Mouse (Mus musculus) embryonic facial prominence, embryonic 13.5 days (tissue): ENCODE results near the gene Palm2. TPM values are rescaled to one million over a fixed set of nuclear protein-coding genes. Genes with fewer than 3 reads are reported as not detected.

Experiments
- ATAC-seq: fragments of 200-750 bp; cut with Nextera tagmentation; 2 replicates; pipeline ENCODE4 v1.8.0; 2017; ENCODE audit warnings: low read depth; ENCODE audit not compliant: insufficient number of reproducible peaks, insufficient read depth, low FRiP score, low TSS enrichment
- H3K27ac ChIP-seq: fragments of 300-500 bp; sonication (generic); 2 replicates; pipeline ENCODE4 v1.5.1; 2015; ENCODE audit warnings: moderate library complexity, mild to moderate bottlenecking, inconsistent platforms
- H3K27me3 ChIP-seq: fragments of 300-500 bp; sonication (generic); 2 replicates; pipeline ENCODE4 v1.6.1; 2015; ENCODE audit warnings: mild to moderate bottlenecking, inconsistent platforms
- H3K36me3 ChIP-seq: fragments of 300-500 bp; sonication (generic); 2 replicates; pipeline ENCODE4 v1.6.1; 2015; ENCODE audit warnings: mild to moderate bottlenecking, inconsistent platforms
- H3K4me1 ChIP-seq: fragments of 300-500 bp; sonication (generic); 2 replicates; pipeline ENCODE4 v1.6.1; 2015; ENCODE audit warnings: inconsistent platforms
- H3K4me2 ChIP-seq: fragments of 300-500 bp; sonication (generic); 2 replicates; pipeline ENCODE4 v1.6.1; 2015; ENCODE audit warnings: moderate library complexity, mild to moderate bottlenecking, inconsistent platforms
- H3K4me3 ChIP-seq: fragments of 300-500 bp; sonication (generic); 2 replicates; pipeline ENCODE4 v1.5.1; 2015; ENCODE audit warnings: mild to moderate bottlenecking, inconsistent platforms
- H3K9ac ChIP-seq: fragments of 300-500 bp; sonication (generic); 2 replicates; pipeline ENCODE4 v1.6.1; 2015; ENCODE audit warnings: mild to moderate bottlenecking, inconsistent platforms
- H3K9me3 ChIP-seq: fragments of 300-500 bp; sonication (generic); 2 replicates; pipeline ENCODE4 v1.6.1; 2016; ENCODE audit warnings: inconsistent platforms
- WGBS: fragments of 180-500 bp; shearing (Covaris S2); methylation state at CpG from one replicate; pipeline ENCODE4 v1.1.7; 2015; ENCODE audit warnings: mixed read lengths; 5-methylcytosine and 5-hydroxymethylcytosine counted together
- polyA plus RNA-seq: library from polyadenylated mRNA; unstranded; fragments of >200 nt; fragmentation: Nextera tagmentation; extraction: Ambion mirVana; gene quantifications from 2 replicates; pipeline ENCODE4 v1.2.1, GENCODE M21; 2015

The Palm2 gene
- polyA plus RNA-seq, 1 experiment from 2014 or later, result 12.5 TPM

- H3K27ac ChIP-seq, result no peak overlapping the region
Measured at GRCm38 (mm10) chr4:57514003-57514937, 80.2 kb downstream of the Palm2 start.

DNA sequence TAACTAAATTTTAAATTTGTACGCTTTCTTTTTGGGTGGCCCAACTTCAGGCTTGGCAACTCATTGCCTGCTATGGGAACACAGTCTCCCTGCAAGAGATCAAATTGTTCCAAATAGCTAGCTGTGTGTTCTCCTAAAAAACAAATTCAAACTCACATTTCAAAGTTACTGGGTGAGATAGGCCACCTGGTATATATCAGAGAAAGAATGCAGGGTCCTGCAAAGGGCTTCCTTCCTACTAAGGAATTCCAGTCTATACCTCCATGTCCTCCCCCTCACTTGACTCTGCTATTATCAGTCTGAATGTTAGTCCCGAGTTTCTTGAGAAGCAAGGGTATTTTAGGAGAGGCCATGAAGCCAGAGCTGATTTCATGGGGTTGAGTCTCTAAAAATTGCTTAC lies 81.3 kb downstream of the Palm2 start:
- Histone ChIP-seq H3K27ac (no peak overlapping the region), H3K4me3 (no peak overlapping the region), H3K36me3 (no peaks in the 10 kb centered on the region), H3K9me3 (no peaks in the 10 kb centered on the region), H3K27me3 (no peaks in the 10 kb centered on the region), H3K4me2 (no peak overlapping the region), H3K9ac (no peak overlapping the region), H3K4me1 (no peaks in the 10 kb centered on the region)
- 58% methylated on average over 2 of the region's 2 CpGs for WGBS
- ATAC-seq, result no peak

More at GRCm38 (mm10) chr4:57514003-57514937, 80.2 kb downstream of the Palm2 start:
- Histone ChIP-seq H3K4me3 (no peak overlapping the region), H3K9ac (no peak overlapping the region), H3K4me2 (no peak overlapping the region), H3K36me3 (no peaks in the 10 kb centered on the region), H3K4me1 (peaks cover 4% of the 10 kb centered on the region), H3K9me3 (no peaks in the 10 kb centered on the region), H3K27me3 (no peaks in the 10 kb centered on the region)
- whole genome bisulfite sequencing, result 75% methylated on average over 31 of the region's 31 CpGs
- ATAC-seq, result no peak

- Histone ChIP-seq H3K9ac (no peak overlapping the region), H3K36me3 (no peaks in the 10 kb centered on the region), H3K4me2 (no peak overlapping the region), H3K27me3 (no peaks in the 10 kb centered on the region), H3K4me1 (no peaks in the 10 kb centered on the region), H3K27ac (no peak overlapping the region), H3K4me3 (no peak overlapping the region), H3K9me3 (no peaks in the 10 kb centered on the region)
- ATAC-seq, result no peak
- 96% methylated on average over 15 of the region's 15 CpGs for WGBS
Measured at GRCm38 (mm10) chr4:57523456-57523855, 89.4 kb downstream of the Palm2 start.

GRCm38 (mm10) chr4:57524461-57524860 lies 90.4 kb downstream of the Palm2 start:
- H3K4me2 ChIP-seq, result no peak overlapping the region
- no peak overlapping the region for H3K9ac ChIP-seq
- H3K4me1 ChIP-seq, result peaks cover 3% of the 10 kb centered on the region
- H3K27ac ChIP-seq, result no peak overlapping the region
- no peaks in the 10 kb centered on the region for H3K27me3 ChIP-seq
- ATAC-seq, result no peak
- no peaks in the 10 kb centered on the region for H3K36me3 ChIP-seq
- WGBS, result 73% methylated on average over 3 of the region's 3 CpGs
- H3K4me3 ChIP-seq, result no peak overlapping the region
- H3K9me3 ChIP-seq, result no peaks in the 10 kb centered on the region

DNA sequence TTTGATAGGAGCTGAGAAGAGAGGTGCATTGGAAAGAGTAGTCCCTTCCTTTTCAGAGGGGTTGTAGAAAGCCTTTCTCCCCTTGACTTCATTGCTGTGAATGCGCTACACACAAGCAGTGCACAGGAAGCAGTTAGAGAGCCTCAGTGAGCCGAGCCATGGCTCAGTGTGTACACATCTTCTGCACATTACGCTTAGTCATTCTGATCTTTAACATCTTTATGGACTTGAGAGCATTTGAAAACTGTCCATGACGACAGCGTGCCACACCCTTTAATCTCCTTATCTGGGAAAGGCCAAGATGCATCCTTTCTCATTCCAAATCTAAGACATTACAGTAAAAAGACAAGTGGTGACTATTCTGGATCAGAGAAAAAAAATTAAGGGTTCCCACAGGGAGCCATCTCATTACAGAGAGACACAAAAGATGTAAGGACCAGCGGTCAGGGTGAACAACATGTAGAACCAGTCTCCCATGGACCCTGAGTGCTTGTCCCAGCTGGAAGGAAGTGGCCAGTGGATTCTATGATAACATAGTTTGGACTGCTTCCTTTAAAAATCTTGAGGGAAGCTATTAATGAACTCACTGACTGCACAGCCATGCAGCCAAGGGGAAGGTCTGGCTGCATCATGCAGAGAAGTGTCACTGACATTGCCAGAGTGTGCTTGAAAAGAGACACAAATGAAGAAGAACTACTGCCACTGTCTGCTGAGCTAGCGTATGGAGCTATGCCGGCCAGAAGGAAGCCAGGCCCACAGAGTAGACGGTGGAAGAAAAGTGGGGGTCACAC lies 91.4 kb downstream of the Palm2 start:
- Histone ChIP-seq H3K27ac (no peak overlapping the region), H3K36me3 (no peaks in the 10 kb centered on the region)
- ATAC-seq, result no peak

GRCm38 (mm10) chr4:57528296-57528695 lies 94.2 kb downstream of the Palm2 start:
- Histone ChIP-seq H3K4me2 (no peak overlapping the region), H3K27me3 (no peaks in the 10 kb centered on the region), H3K9me3 (no peaks in the 10 kb centered on the region), H3K36me3 (no peaks in the 10 kb centered on the region), H3K4me3 (no peak overlapping the region), H3K4me1 (peaks cover 8% of the 10 kb centered on the region), H3K27ac (no peak overlapping the region), H3K9ac (no peak overlapping the region)
- no peak for ATAC-seq

More for the DNA sequence above, 91.4 kb downstream of the Palm2 start:
- no peak overlapping the region for H3K4me3 ChIP-seq
- H3K9me3 ChIP-seq, result no peaks in the 10 kb centered on the region
- H3K4me2 ChIP-seq, result no peak overlapping the region
- 75% methylated on average over 9 of the region's 9 CpGs for WGBS
- no peak overlapping the region for H3K9ac ChIP-seq
- H3K4me1 ChIP-seq, result peaks cover 8% of the 10 kb centered on the region
- no peaks in the 10 kb centered on the region for H3K27me3 ChIP-seq

- WGBS, result 83% methylated on average over 6 of the region's 6 CpGs
- no peak for ATAC-seq
Measured at GRCm38 (mm10) chr4:57533686-57534085, 99.6 kb downstream of the Palm2 start.

GRCm38 (mm10) chr4:57534232-57534631 lies 100.2 kb downstream of the Palm2 start:
- H3K9me3 ChIP-seq, result no peaks in the 10 kb centered on the region
- H3K27ac ChIP-seq, result no peak overlapping the region
- H3K4me1 ChIP-seq, result peaks cover 23% of the 10 kb centered on the region
- H3K4me2 ChIP-seq, result no peak overlapping the region
- no peak overlapping the region for H3K9ac ChIP-seq
- H3K27me3 ChIP-seq, result no peaks in the 10 kb centered on the region
- no peak for ATAC-seq
- no peak overlapping the region for H3K4me3 ChIP-seq
- 56% methylated on average over 6 of the region's 6 CpGs for WGBS
- H3K36me3 ChIP-seq, result no peaks in the 10 kb centered on the region

More at GRCm38 (mm10) chr4:57533686-57534085, 99.6 kb downstream of the Palm2 start:
- no peaks in the 10 kb centered on the region for H3K36me3 ChIP-seq
- H3K9ac ChIP-seq, result no peak overlapping the region
- H3K4me2 ChIP-seq, result no peak overlapping the region
- no peaks in the 10 kb centered on the region for H3K27me3 ChIP-seq
- H3K4me1 ChIP-seq, result peaks cover 23% of the 10 kb centered on the region
- H3K9me3 ChIP-seq, result no peaks in the 10 kb centered on the region
- H3K27ac ChIP-seq, result no peak overlapping the region
- no peak overlapping the region for H3K4me3 ChIP-seq

- no peak for ATAC-seq
- Histone ChIP-seq H3K27me3 (no peaks in the 10 kb centered on the region), H3K4me3 (no peak overlapping the region), H3K27ac (no peak overlapping the region), H3K4me2 (no peak overlapping the region), H3K36me3 (no peaks in the 10 kb centered on the region), H3K9ac (no peak overlapping the region), H3K4me1 (peaks cover 15% of the 10 kb centered on the region), H3K9me3 (no peaks in the 10 kb centered on the region)
- WGBS, result 90% methylated on average over 4 of the region's 4 CpGs
Measured at GRCm38 (mm10) chr4:57535087-57535486, 101.0 kb downstream of the Palm2 start.

DNA sequence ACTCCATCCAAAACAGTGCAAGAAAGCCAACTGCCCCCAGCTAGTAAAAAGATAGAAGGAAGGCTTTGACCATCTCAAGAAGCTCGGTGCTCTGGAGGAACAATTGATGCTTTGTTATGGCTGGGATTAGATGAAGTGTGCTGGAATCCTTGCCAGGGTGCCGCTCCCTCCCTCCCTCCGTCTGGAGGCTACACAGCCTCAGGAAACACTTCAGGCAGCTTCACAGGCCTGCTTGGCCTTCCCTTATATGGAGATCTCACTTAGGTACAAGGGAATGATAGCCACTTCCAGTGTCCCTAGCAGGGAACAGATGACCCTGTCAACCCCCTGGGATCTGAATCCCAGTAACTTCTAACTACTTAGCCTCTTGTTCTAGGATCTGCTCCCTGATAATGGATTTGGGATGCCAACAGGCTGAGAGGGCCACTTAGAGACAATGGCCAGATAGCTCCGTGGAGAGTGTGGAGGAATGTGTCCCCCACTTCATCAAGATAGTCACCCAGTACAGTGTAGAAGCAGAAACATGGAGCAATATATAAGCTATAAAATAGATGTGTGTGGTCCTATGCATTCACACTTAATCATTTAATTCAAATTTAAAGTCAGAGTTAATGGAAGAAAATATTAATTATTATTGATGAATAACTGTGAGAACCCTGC lies 104.1 kb downstream of the Palm2 start:
- no peaks in the 10 kb centered on the region for H3K9me3 ChIP-seq
- H3K4me1 ChIP-seq, result peaks cover 17% of the 10 kb centered on the region
- H3K36me3 ChIP-seq, result no peaks in the 10 kb centered on the region
- 23% methylated on average over 4 of the region's 4 CpGs for WGBS
- no peaks in the 10 kb centered on the region for H3K27me3 ChIP-seq
- no peak for ATAC-seq
- H3K9ac ChIP-seq, result no peak overlapping the region
- no peak overlapping the region for H3K4me3 ChIP-seq
- peak overlapping the region; percentile 52 for H3K27ac ChIP-seq
- H3K4me2 ChIP-seq, result no peak overlapping the region

GRCm38 (mm10) chr4:57543692-57544256 lies 109.7 kb downstream of the Palm2 start:
- H3K4me1 ChIP-seq, result peaks cover 21% of the 10 kb centered on the region
- ATAC-seq, result peak; percentile 78
- no peaks in the 10 kb centered on the region for H3K9me3 ChIP-seq
- no peak overlapping the region for H3K4me3 ChIP-seq
- 3% methylated on average over 6 of the region's 6 CpGs for WGBS
- no peaks in the 10 kb centered on the region for H3K27me3 ChIP-seq
- H3K9ac ChIP-seq, result no peak overlapping the region
- H3K27ac ChIP-seq, result peak overlapping the region; percentile 96
- H3K36me3 ChIP-seq, result no peaks in the 10 kb centered on the region
- peak overlapping the region; percentile 31 for H3K4me2 ChIP-seq
